Mouse (Mus musculus): ENCODE measurements around the gene Galnt2. TPM values are rescaled to one million over a fixed set of nuclear protein-coding genes. Genes with fewer than 3 reads are reported as not detected.

Galnt2 gene
- polyA plus RNA-seq, 2 experiments: 37.8 to 66.9 TPM

DNA sequence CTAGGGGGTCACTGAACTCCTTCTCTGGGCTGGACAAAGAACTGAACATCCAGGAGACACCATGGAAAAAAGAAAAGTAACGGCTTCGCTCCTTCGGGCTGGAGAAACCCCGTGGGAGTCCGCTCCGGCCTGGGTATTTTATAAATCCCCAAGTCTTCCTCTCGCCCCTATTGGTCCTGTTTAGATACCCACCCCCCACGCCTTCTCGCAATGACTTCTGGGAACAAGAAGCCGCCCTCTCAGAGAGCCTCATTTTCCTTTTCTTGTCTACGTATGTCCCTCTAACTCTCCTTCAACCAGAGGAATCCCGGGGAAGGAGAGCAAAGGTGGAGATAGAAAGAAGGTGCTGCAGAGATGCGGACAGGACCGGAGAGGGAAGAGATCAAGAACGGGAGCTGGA lies 132.1 kb downstream of the Galnt2 start:
- Histone ChIP-seq H3K27ac (replicated peaks; ENCODE audit: low read depth, low read length) (no peak overlapping the region), H3K9me3 (ENCODE audit: control insufficient read depth, low read length) (no peaks in the 10 kb centered on the region), H3K9ac (ENCODE audit: low read depth, low read length, severe bottlenecking) (no peak overlapping the region), H3K4me3 (replicated peaks; ENCODE audit: low read length) (no peak overlapping the region), H3K4me1 (ENCODE audit: control insufficient read depth, insufficient read depth, low read length) (no peaks in the 10 kb centered on the region), H3K36me3 (ENCODE audit: control insufficient read depth, insufficient read depth, low read length) (no peaks in the 10 kb centered on the region), H3K27me3 (ENCODE audit: control insufficient read depth, insufficient read depth, low read length) (no peaks in the 10 kb centered on the region), H3K4me2 (replicated peaks; ENCODE audit: low read depth, low read length, severe bottlenecking) (no peak overlapping the region)
- 92% methylated on average over 15 of the region's 15 CpGs for WGBS
- TF ChIP-seq POLR2A (IDR thresholded peaks at IDR 0.05; ENCODE audit: borderline replicate concordance, extremely low read depth, insufficient read depth, insufficient read length): no peak
- ATAC-seq (ENCODE audit: low FRiP score, low read depth): no peak
- no peak for DNase-seq (ENCODE audit: low spot score)

DNA sequence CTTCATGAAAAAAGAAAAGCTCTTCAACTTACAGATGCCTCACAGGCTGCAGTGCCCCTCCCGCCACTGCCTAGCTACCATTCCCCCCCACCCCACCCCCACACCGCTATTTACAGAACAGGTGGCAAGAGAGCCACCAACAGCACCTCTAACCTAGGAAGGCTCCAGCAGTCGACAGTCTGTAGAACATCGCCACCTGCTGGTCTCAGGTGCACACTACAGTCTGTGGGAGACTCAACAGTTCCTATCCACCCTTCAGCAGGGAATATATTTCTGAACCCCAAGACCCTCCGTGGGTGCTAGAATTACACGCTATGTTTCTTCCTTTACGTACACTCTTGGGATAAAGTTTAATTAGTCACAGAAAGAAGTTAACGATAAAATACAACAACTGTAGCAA lies 137.0 kb downstream of the Galnt2 start:
- no peaks in the 10 kb centered on the region for H3K27me3 ChIP-seq (ENCODE audit: control insufficient read depth, insufficient read depth, low read length)
- DNase-seq (ENCODE audit: low spot score) (peak; percentile 78), ATAC-seq (ENCODE audit: low FRiP score, low read depth) (peak; percentile 44; the same call in 1 of the 2 replicates)
- no peaks in the 10 kb centered on the region for H3K4me1 ChIP-seq (ENCODE audit: control insufficient read depth, insufficient read depth, low read length)
- no peak overlapping the region for H3K9ac ChIP-seq (ENCODE audit: low read depth, low read length, severe bottlenecking)
- no peaks in the 10 kb centered on the region for H3K36me3 ChIP-seq (ENCODE audit: control insufficient read depth, insufficient read depth, low read length)
- H3K4me2 ChIP-seq (replicated peaks; ENCODE audit: low read depth, low read length, severe bottlenecking): no peak overlapping the region
- no peak for TF ChIP-seq POLR2A (IDR thresholded peaks at IDR 0.05; ENCODE audit: borderline replicate concordance, extremely low read depth, insufficient read depth, insufficient read length)
- H3K9me3 ChIP-seq (ENCODE audit: control insufficient read depth, low read length): no peaks in the 10 kb centered on the region
- WGBS: 16% methylated on average over 8 of the region's 8 CpGs
- H3K4me3 ChIP-seq (replicated peaks; ENCODE audit: low read length): no peak overlapping the region
- no peak overlapping the region for H3K27ac ChIP-seq (replicated peaks; ENCODE audit: low read depth, low read length)

DNA sequence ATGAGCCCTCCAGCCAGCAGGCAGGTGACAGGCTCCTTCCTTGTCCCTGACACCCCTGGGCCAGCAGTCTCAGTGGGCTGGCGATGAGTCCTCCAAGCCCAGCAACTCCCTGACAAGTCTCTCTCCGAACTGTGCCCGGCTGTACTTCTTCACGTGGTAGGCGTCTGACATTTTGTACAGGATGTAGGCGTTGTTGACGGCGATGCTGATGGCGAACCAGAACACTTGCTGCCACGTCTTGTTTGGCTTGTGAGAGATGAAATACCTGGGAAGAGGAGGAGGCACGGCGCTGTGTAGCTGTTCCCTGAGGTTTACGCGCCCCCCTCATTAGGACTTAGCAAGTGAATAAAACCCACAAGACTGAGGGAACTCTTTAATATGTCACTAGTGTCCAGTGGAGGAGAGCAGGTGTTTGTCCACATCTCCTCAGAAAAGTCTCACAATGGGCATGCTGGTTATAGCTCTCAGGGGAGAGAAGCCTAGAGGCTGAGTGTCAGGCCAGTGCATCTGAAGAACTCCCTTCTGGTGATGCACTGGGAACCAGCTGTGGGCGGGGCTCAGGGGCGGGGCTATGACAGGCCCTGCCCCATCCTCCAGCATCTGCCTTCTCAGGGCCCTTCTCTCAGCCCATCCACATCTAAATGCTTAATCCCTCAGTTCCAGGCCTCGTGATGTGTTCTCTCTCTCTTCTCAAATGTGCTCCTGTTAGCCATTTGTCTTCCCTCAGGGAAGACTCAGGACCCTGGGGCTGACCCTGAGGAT lies 139.4 kb downstream of the Galnt2 start:
- H3K4me2 ChIP-seq (replicated peaks; ENCODE audit: low read depth, low read length, severe bottlenecking): no peak overlapping the region
- no peak overlapping the region for H3K4me3 ChIP-seq (replicated peaks; ENCODE audit: low read length)
- DNase-seq (ENCODE audit: low spot score) (no peak), ATAC-seq (ENCODE audit: low FRiP score, low read depth) (no peak)
- no peaks in the 10 kb centered on the region for H3K36me3 ChIP-seq (ENCODE audit: control insufficient read depth, insufficient read depth, low read length)
- H3K4me1 ChIP-seq (ENCODE audit: control insufficient read depth, insufficient read depth, low read length): no peaks in the 10 kb centered on the region
- 77% methylated on average over 17 of the region's 17 CpGs for WGBS
- TF ChIP-seq POLR2A (IDR thresholded peaks at IDR 0.05; ENCODE audit: borderline replicate concordance, extremely low read depth, insufficient read depth, insufficient read length): no peak
- no peak overlapping the region for H3K9ac ChIP-seq (ENCODE audit: low read depth, low read length, severe bottlenecking)
- no peak overlapping the region for H3K27ac ChIP-seq (replicated peaks; ENCODE audit: low read depth, low read length)
- no peaks in the 10 kb centered on the region for H3K9me3 ChIP-seq (ENCODE audit: control insufficient read depth, low read length)
- no peaks in the 10 kb centered on the region for H3K27me3 ChIP-seq (ENCODE audit: control insufficient read depth, insufficient read depth, low read length)

DNA sequence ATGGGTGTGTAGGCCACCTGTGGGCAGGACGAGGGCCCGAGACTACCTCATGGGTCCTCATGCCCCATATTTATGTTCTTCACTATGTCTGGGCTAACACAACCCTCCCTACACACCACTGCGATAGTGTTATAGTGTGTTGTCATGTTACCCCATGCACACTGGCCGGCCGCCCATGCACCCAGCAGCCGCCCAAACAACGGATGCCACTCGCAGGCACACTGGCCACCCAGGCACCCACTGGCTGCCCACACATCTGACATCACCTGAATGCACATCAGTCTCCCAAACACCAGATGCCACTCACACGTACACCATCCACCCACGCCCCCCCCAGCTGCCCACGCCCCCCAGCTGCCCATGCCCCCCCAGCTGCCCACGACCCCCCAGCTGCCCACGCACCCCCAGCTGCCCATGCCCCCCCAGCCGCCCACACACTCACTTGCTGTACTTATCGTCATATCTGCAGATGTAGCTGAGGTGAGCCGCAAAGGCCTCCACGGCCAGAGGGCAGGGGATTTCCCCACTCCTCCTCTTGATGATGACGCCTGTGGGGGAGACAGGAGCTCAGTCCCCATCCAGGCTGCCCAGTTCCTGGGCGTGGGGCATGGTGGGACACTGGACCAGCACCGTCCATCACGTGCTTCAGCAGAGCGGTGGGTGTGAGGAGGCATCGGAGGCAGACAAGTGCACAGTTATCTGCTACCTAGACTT lies 140.4 kb downstream of the Galnt2 start:
- H3K27ac ChIP-seq (replicated peaks; ENCODE audit: low read depth, low read length): no peak overlapping the region
- H3K4me2 ChIP-seq (replicated peaks; ENCODE audit: low read depth, low read length, severe bottlenecking): no peak overlapping the region
- ATAC-seq (ENCODE audit: low FRiP score, low read depth) (no peak), DNase-seq (ENCODE audit: low spot score) (no peak)
- no peaks in the 10 kb centered on the region for H3K36me3 ChIP-seq (ENCODE audit: control insufficient read depth, insufficient read depth, low read length)
- 88% methylated on average over 20 of the region's 23 CpGs for WGBS
- no peak overlapping the region for H3K9ac ChIP-seq (ENCODE audit: low read depth, low read length, severe bottlenecking)
- H3K9me3 ChIP-seq (ENCODE audit: control insufficient read depth, low read length): no peaks in the 10 kb centered on the region
- H3K27me3 ChIP-seq (ENCODE audit: control insufficient read depth, insufficient read depth, low read length): no peaks in the 10 kb centered on the region
- H3K4me1 ChIP-seq (ENCODE audit: control insufficient read depth, insufficient read depth, low read length): no peaks in the 10 kb centered on the region
- no peak overlapping the region for H3K4me3 ChIP-seq (replicated peaks; ENCODE audit: low read length)
- TF ChIP-seq POLR2A (IDR thresholded peaks at IDR 0.05; ENCODE audit: borderline replicate concordance, extremely low read depth, insufficient read depth, insufficient read length): no peak

DNA sequence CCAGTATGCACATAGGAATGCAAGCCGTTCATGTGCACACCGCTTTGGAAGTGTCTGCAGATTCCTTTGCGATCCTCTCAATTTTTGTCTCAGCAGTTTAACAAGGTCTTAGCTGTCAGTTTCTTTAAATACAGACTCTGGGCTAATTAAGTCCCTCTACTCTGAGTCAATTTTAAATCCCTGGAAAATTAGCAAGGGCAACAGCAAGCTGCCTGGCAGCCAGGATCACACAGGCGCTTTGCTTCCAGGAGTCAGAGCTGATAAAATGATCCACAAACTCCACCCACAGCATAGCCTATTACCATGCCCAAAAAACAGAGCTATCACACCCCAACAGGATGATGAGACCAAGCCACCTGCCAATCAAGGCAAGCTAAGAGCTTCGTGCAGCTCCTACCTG lies 142.6 kb downstream of the Galnt2 start:
- no peak overlapping the region for H3K4me2 ChIP-seq (replicated peaks; ENCODE audit: low read depth, low read length, severe bottlenecking)
- H3K4me3 ChIP-seq (replicated peaks; ENCODE audit: low read length): no peak overlapping the region
- WGBS: 86% methylated on average over 5 of the region's 5 CpGs
- no peaks in the 10 kb centered on the region for H3K4me1 ChIP-seq (ENCODE audit: control insufficient read depth, insufficient read depth, low read length)
- ATAC-seq (ENCODE audit: low FRiP score, low read depth) (no peak), DNase-seq (ENCODE audit: low spot score) (no peak)
- no peaks in the 10 kb centered on the region for H3K36me3 ChIP-seq (ENCODE audit: control insufficient read depth, insufficient read depth, low read length)
- H3K27ac ChIP-seq (replicated peaks; ENCODE audit: low read depth, low read length): no peak overlapping the region
- H3K27me3 ChIP-seq (ENCODE audit: control insufficient read depth, insufficient read depth, low read length): no peaks in the 10 kb centered on the region
- TF ChIP-seq POLR2A (IDR thresholded peaks at IDR 0.05; ENCODE audit: borderline replicate concordance, extremely low read depth, insufficient read depth, insufficient read length): no peak
- no peak overlapping the region for H3K9ac ChIP-seq (ENCODE audit: low read depth, low read length, severe bottlenecking)
- no peaks in the 10 kb centered on the region for H3K9me3 ChIP-seq (ENCODE audit: control insufficient read depth, low read length)
